Mouse (Mus musculus) ES-E14 (cell line): ENCODE measurements around the gene Nudt3.

Experiments used
- CHD2 ChIP-seq: IDR thresholded peaks from 2 replicates; pipeline ENCODE4 v1.6.1; 2014; ENCODE audit warnings: mild to moderate bottlenecking, low read depth, low read length, inconsistent platforms
- HCFC1 ChIP-seq: IDR thresholded peaks from 2 replicates; pipeline ENCODE4 v1.6.1; 2012; ENCODE audit warnings: low read length, inconsistent platforms, borderline replicate concordance; ENCODE audit not compliant: insufficient read depth
- MAFK ChIP-seq: IDR thresholded peaks from 2 replicates; pipeline ENCODE4 v1.6.1; 2014; ENCODE audit warnings: mild to moderate bottlenecking, low read depth, low read length, inconsistent platforms; ENCODE audit not compliant: insufficient read depth
- ZC3H11A ChIP-seq: IDR thresholded peaks from 2 replicates; pipeline ENCODE4 v1.6.1; 2012; ENCODE audit warnings: low read depth, mild to moderate bottlenecking, inconsistent platforms, low read length, borderline replicate concordance
- ZNF384 ChIP-seq: IDR thresholded peaks from 2 replicates; pipeline ENCODE4 v1.6.1; 2012; ENCODE audit warnings: low read depth, low read length, inconsistent platforms

DNA sequence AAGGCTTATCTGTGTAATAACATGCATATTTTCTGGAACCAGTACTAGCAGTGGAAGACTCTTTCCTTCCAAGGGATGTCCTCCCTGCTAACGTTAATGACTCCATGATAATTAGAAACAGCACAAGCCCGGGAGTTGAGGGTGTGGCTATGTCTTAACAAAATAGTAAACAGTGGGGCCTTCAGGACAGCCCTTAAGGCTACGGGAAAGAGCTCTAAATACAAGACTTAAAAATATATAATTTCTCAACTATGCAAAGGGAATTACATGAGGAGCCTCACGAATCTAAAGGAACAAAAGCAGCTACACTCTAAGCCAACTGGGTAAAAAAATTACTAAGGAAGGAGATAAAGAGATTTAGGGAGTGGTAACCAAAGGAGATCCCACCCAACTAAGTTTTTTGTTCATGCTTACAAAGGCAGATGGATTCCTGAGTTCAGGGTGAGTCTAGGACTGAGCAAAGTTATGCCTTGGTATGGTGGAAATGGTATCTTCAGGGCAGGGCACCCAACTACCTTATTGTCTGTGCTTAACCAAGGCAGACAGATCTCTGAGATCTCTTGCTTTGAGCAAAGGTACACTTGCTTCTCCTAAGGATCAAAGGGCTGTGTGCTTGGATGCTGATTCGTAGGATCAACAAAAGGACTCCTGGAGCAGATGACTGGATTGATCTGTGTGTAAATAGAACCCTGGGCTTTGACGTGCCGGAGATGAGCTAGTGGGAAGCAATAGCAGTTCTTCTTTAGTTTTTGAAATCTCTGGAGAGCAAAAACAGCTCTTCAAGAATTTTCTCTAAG, 2.4 kb upstream of the Nudt3 start:
- TF ChIP-seq ZNF384 (no peak), HCFC1 (no peak), MAFK (no peak), CHD2 (no peak), ZC3H11A (no peak)
